Mouse (Mus musculus): ENCODE measurements around the gene Slc5a4b. TPM values are rescaled to one million over a fixed set of nuclear protein-coding genes. Genes with fewer than 3 reads are reported as not detected.

The Slc5a4b gene
- total RNA-seq, 4 experiments from 2014 or later: not detected

GRCm38 (mm10) chr10:76045343-76045742 lies 65.4 kb downstream of the Slc5a4b start:
- DNase-seq (ENCODE audit: low spot score in 2 of 2): no peak

DNA sequence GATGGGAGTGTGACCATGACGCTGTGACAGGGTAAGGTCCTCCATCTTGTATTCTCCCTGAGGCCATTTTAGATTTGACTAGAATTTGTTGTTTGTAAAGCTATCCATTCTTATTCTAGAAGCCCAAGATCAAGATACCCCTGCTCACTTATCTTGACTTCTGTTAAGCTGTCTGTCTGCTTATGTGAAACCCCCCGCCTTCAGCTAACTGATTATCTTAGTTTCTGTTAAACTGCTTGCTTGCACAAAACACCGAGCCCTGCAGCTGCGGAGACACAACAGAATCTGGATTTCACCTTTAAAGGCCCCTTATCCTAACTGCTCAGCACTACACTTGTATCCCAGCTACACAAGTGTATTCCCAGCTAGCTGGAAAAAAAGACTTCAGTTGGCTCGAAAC lies 73.8 kb downstream of the Slc5a4b start:
- DNase-seq (ENCODE audit: low spot score in 2 of 2): no peak

DNA sequence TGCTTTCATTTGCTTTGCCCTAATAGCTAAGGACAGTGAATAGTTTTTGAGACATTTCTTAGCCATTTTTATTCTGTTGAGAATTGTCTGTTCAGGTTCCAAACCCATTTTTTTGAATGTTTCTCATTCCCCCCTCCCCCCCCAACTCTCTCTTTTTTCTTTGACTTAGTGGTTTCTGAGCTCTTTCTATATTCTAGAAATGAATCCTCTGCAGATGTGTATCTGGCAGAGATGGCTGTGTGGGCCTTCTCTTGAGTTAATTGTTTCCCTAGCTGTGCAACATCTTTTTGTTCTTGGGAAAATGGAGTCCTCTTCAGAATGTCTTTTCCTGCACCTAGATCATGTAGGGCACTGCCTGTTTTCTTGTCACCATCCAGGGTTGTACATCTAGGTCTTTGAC lies 75.5 kb downstream of the Slc5a4b start:
- no peak for DNase-seq (ENCODE audit: low spot score in 2 of 2)

GRCm38 (mm10) chr10:76034001-76034600 lies 76.7 kb downstream of the Slc5a4b start:
- DNase-seq (ENCODE audit: low spot score in 2 of 2): no peak

DNA sequence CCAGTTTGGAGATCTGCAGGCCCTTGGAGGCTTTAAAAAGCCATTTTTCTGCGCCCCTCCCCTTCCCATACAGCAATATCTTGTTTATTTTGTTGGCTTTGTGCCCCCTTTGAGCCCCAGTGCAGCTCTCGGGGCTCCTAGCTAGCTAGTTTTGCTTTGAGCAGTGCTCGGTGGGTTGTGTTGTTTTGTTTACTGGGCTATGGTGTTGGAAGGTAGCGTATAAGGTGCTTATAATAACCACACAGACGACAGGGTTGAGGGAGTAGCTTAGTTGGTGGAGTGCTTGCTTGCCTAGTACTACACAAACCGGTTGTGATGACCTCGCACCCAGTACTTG lies 77.7 kb downstream of the Slc5a4b start:
- no peak for DNase-seq (ENCODE audit: low spot score in 2 of 2)

DNA sequence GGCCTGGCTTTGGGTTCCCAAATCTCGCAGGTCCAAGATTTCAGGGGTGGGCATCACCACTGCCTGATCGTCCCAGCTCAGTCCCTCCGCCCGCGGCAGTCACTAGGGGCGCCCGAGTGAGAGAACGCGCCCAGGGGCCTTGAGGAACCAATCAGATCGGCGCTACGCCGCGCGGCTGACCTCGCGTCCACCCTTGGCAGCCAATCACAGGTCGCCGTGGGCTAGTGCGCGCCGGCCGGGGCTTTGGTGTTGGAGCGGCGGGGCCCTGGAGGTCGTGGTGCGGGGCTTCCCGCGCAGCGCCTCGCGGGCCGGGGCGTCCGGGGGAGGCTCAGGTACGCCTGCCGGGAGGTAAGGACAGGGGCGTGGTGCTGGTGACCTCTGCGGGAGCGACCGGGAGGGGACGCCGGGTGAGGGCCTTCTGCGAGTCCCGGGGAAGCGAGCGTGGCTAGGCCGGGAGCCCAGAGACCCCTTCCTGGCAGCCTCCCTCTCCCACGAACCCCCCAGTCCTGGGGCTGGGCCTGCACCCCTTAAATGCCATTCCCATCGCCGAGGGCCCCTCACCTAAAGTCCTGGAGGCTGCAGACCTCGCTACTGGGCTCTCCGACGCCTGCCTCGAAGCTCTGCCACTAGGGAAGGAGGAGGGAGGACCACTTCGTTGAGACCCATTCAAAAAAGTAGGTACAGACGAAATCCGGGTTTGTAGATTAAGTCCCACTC lies 78.2 kb downstream of the Slc5a4b start, which contains the start of gene Zfp280b:
Zfp280b (plus strand) TSS at position 249 of the 717 bp plus-strand sequence.
- DNase-seq (ENCODE audit: low spot score in 2 of 2): peak; percentile 90 to 94

- DNase-seq (ENCODE audit: low spot score in 2 of 2): no peak
Measured at GRCm38 (mm10) chr10:76031511-76032401, 79.0 kb downstream of the Slc5a4b start.

- DNase-seq (ENCODE audit: low spot score in 2 of 2): no peak
Measured at GRCm38 (mm10) chr10:76030496-76030895, 80.3 kb downstream of the Slc5a4b start.

GRCm38 (mm10) chr10:76029276-76029675 lies 81.5 kb downstream of the Slc5a4b start:
- DNase-seq (ENCODE audit: low spot score in 2 of 2): no peak

DNA sequence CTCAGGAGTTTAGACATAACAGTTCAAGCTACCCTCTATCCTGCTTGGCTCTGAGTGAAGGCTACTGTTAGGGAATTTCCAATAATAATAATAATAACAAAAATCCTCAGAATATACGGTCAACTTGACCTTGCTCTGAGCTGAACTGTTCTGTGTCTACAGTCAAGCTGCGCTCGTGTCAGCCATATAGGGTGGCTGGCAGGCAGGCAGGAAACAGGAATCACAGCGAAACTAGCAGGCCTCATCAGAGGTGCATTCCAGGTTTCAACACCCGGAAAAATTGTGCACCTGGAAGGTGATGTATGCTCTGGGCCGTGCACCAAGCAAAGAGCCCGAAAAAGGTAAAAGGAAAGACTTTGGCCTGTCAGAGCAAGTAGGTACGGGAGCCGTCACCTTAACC lies 82.4 kb downstream of the Slc5a4b start:
- no peak for DNase-seq (ENCODE audit: low spot score in 2 of 2)

DNA sequence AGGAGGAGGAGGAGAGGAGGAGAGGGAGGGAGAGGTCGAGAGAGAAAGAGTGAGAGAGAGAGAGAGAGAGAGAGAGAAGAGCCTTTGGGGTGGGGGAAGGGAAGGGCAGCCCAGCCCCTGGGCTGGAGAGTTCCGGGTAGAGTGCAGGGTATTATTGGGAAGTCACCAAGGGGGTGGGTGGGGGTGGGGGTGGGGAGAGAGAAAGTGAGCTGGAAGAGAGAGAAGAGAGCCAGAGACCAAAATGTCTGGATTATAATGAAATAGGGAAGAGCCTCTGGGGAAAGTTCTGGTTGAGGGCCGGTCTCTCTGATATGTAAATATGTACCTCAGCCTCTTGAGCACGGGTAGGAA lies 82.8 kb downstream of the Slc5a4b start:
- DNase-seq (ENCODE audit: low spot score in 2 of 2): no peak

GRCm38 (mm10) chr10:76027127-76028015 lies 83.4 kb downstream of the Slc5a4b start:
- no peak for DNase-seq (ENCODE audit: low spot score in 2 of 2)

GRCm38 (mm10) chr10:76025470-76026190 lies 85.1 kb downstream of the Slc5a4b start:
- no peak for DNase-seq (ENCODE audit: low spot score in 2 of 2)

GRCm38 (mm10) chr10:76023921-76024320 lies 86.8 kb downstream of the Slc5a4b start:
- no peak for DNase-seq (ENCODE audit: low spot score in 2 of 2)

DNA sequence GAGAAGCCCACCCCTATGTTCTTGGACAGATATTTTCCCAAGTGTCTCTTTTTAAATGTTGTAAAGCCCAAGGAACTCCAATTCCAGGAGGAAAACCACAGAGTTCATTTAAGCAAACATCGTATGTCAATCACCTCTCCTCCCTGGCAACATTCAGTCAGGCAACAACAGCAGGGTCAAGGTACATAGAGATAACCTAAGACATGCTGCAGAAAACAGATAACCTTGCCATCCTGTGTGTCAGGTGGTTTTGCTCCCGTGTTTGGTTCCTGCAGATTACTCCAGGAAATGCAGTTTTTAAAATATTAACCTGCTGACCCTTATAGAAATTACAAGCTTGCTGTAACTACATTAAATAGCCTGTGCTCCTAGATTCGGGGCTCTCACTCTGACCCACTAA lies 89.0 kb downstream of the Slc5a4b start:
- DNase-seq (ENCODE audit: low spot score in 2 of 2): no peak

DNA sequence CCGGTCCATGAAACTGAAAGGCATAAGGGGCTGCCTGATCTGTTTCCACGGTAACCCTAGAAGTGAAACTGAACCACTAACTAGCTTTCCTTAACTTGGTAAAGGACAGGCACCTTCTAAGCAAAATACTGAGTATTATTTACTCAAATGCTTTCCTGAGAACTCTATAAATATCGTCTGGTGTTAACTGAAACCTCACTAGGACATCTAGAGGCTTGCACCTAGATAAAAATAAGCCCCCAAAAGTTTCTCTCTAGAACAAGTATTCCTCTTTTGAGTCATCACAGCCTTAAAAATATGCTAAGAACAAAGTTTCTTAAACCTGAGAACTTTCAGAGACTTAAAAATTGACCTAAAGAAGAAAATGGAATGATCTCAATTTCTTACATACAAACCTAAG lies 93.9 kb downstream of the Slc5a4b start:
- DNase-seq (ENCODE audit: low spot score in 2 of 2): no peak

- no peak for DNase-seq (ENCODE audit: low spot score in 2 of 2)
Measured at GRCm38 (mm10) chr10:76012922-76013321, 97.8 kb downstream of the Slc5a4b start.

- DNase-seq (ENCODE audit: low spot score in 2 of 2): no peak
Measured at GRCm38 (mm10) chr10:76009812-76010211, 100.9 kb downstream of the Slc5a4b start.
